Mouse (Mus musculus) CD4-positive, CD25-positive, alpha-beta regulatory T cell, adult 4 months (primary cell): Measurements from ENCODE around the gene Cyb5b. TPM values are rescaled to one million over a fixed set of nuclear protein-coding genes. Genes with fewer than 3 reads are reported as not detected.
"Not testable (repeated sequence)": the region's sequence is repeated elsewhere in the genome, so short reads cannot be mapped to it uniquely, and the experiment has no call there.

Source experiments
- ATAC-seq: one replicate; pipeline ENCODE4 v1.8.0; 2017
- polyA plus RNA-seq, 2 experiments: library from polyadenylated mRNA; unstranded; fragments of 100-300 nt; shearing (Covaris generic); gene quantifications; one replicate each; pipeline ENCODE4 v1.2.1; 2017

Cyb5b gene
- 10 to 100 TPM; 33.9 to 42.3 TPM for polyA plus RNA-seq

- ATAC-seq, result peak; percentile 95
Measured at GRCm38 (mm10) chr8:107150404-107151157, at the start of gene Cyb5b. Gene Cyb5b (plus strand): TSS chr8:107150640.

GRCm38 (mm10) chr8:107104547-107104946 is 45.9 kb upstream of the Cyb5b start:
- peak; percentile 67 for ATAC-seq

- not testable (repeated sequence) for ATAC-seq
Measured at GRCm38 (mm10) chr8:107108089-107108488, 42.4 kb upstream of the Cyb5b start.

- ATAC-seq, result no peak
Measured at GRCm38 (mm10) chr8:107108978-107109720, 41.3 kb upstream of the Cyb5b start.

- ATAC-seq, result no peak
Measured at GRCm38 (mm10) chr8:107109816-107110435, 40.5 kb upstream of the Cyb5b start.

GRCm38 (mm10) chr8:107110629-107111330 is 39.7 kb upstream of the Cyb5b start:
- ATAC-seq, result no peak

- no peak for ATAC-seq
Measured at GRCm38 (mm10) chr8:107111340-107112105, 38.9 kb upstream of the Cyb5b start.

GRCm38 (mm10) chr8:107113209-107113608 is 37.2 kb upstream of the Cyb5b start:
- no peak for ATAC-seq

GRCm38 (mm10) chr8:107114150-107115007 is 36.1 kb upstream of the Cyb5b start:
- peak; percentile 65 for ATAC-seq

- ATAC-seq, result no peak
Measured at GRCm38 (mm10) chr8:107115008-107115320, 35.5 kb upstream of the Cyb5b start.

GRCm38 (mm10) chr8:107116023-107116422 is 34.4 kb upstream of the Cyb5b start:
- ATAC-seq, result peak; percentile 68

- no peak for ATAC-seq
Measured at GRCm38 (mm10) chr8:107117019-107117418, 33.4 kb upstream of the Cyb5b start.

GRCm38 (mm10) chr8:107118803-107119233 is 31.6 kb upstream of the Cyb5b start:
- ATAC-seq, result peak; percentile 58

GRCm38 (mm10) chr8:107119412-107119811 is 31.0 kb upstream of the Cyb5b start:
- ATAC-seq, result no peak

- ATAC-seq, result no peak
Measured at GRCm38 (mm10) chr8:107120806-107121205, 29.6 kb upstream of the Cyb5b start.

- ATAC-seq, result no peak
Measured at GRCm38 (mm10) chr8:107121681-107122291, 28.7 kb upstream of the Cyb5b start.

GRCm38 (mm10) chr8:107123063-107123614 is 27.3 kb upstream of the Cyb5b start:
- no peak for ATAC-seq

GRCm38 (mm10) chr8:107124343-107124742 is 26.1 kb upstream of the Cyb5b start:
- ATAC-seq, result no peak

- no peak for ATAC-seq
Measured at GRCm38 (mm10) chr8:107129171-107130025, 21.0 kb upstream of the Cyb5b start.
